19 mouse cellular contexts compared by ENCODE assay signal in genomic region chr2:35342605-35343004, GRCm38 (mm10). TPM values are rescaled to one million over a fixed set of nuclear protein-coding genes. Genes with fewer than 3 reads are reported as not detected.
DNase-seq lines count a peak whose midpoint lies in the region; ATAC-seq lines count a peak whose summit lies in the region.
"Had no signal": no experiment of that assay in that cellular context is flagged by ENCODE, and none has a peak within 500 bp of the region (broad histone marks: within the 10 kb centered on the region; RNA-seq: fewer than 3 reads in every experiment).

No protein-coding gene starts in this region.

- 0 out of 2 replicates have a peak, but pooled peaks have one; percentile 29 for ATAC-seq in monocyte, adult 5-6 weeks (replicated peaks; ENCODE audit: insufficient number of reproducible peaks, low FRiP score, low TSS enrichment, poor library complexity, severe bottlenecking)
- no peak for ATAC-seq in erythroid progenitor cell, adult 5-6 weeks (replicated peaks; ENCODE audit: low FRiP score, poor library complexity, severe bottlenecking)
- ATAC-seq: forebrain, postnatal 0 days; midbrain, embryonic 16.5 days had no signal

- DNase-seq in adrenal gland, postnatal 14 days, result peak; percentile 24
- no peak for DNase-seq in adrenal gland, postnatal 25 days
- DNase-seq in 3134 (ENCODE audit: extremely low read depth, insufficient read length, low spot score) (peak; percentile 50), adipocyte (ENCODE audit: low spot score) (peak; percentile 24)
- DNase-seq in ovary, adult 18-20 months (ENCODE audit: low spot score), result no peak
- DNase-seq in T-cell, adult 2 months (ENCODE audit: low spot score), result no peak
- DNase-seq: adrenal gland, postnatal 36 days; cerebellum, adult 9-11 months; forebrain, postnatal 0 days; gastrocnemius, postnatal 25 days; kidney, adult 11 months; kidney, postnatal 25 days; lung, postnatal 4 days; right cerebral cortex, postnatal 25 days had no signal

RNA-seq across cellular contexts. Expression of gene Stom, which starts 5.8 kb away (rescaled TPM):
- 76.9 and 78.7 TPM in 2 replicates for total RNA-seq in adrenal gland, postnatal 14 days (2021)
- 42.9 and 45.4 TPM in 2 replicates for total RNA-seq in adrenal gland, postnatal 25 days (2021)
- total RNA-seq in monocyte, adult 5-6 weeks (2017), result 53.6 to 72.6 TPM (median 70.6 TPM) in 3 replicates
- total RNA-seq in erythroid progenitor cell, adult 5-6 weeks (2015; ENCODE audit: low replicate concordance), result 563 and 590 TPM in 2 replicates
- total RNA-seq in erythroid progenitor cell, adult 5-6 weeks (2017; ENCODE audit: low replicate concordance), result 638 and 692 TPM in 2 replicates

RNA-seq across cellular contexts. Expression of gene 4930568D16Rik, which starts 24.9 kb away (rescaled TPM):
- not detected in 2 replicates for total RNA-seq in adrenal gland, postnatal 14 days (2021)
- not detected in 2 replicates for total RNA-seq in adrenal gland, postnatal 25 days (2021)
- total RNA-seq in monocyte, adult 5-6 weeks (2017), result not detected in 3 replicates
- not detected in 2 replicates for total RNA-seq in erythroid progenitor cell, adult 5-6 weeks (2015; ENCODE audit: low replicate concordance)
- total RNA-seq in erythroid progenitor cell, adult 5-6 weeks (2017; ENCODE audit: low replicate concordance), result not detected in 2 replicates
- total RNA-seq: adrenal gland, postnatal 36 days; forebrain, postnatal 0 days; gastrocnemius, postnatal 25 days; layer of hippocampus, postnatal 25 days; left cerebral cortex, postnatal 36 days had no signal

RNA-seq across cellular contexts. Expression of gene 4930402F06Rik, which starts 54.4 kb away (rescaled TPM):
- total RNA-seq in adrenal gland, postnatal 14 days (2021), result not detected in 2 replicates
- total RNA-seq in adrenal gland, postnatal 25 days (2021), result not detected in 2 replicates
- not detected in 3 replicates for total RNA-seq in monocyte, adult 5-6 weeks (2017)
- not detected in 2 replicates for total RNA-seq in erythroid progenitor cell, adult 5-6 weeks (2015; ENCODE audit: low replicate concordance)
- total RNA-seq in erythroid progenitor cell, adult 5-6 weeks (2017; ENCODE audit: low replicate concordance), result not detected in 2 replicates
- total RNA-seq: adrenal gland, postnatal 36 days; forebrain, postnatal 0 days; gastrocnemius, postnatal 25 days; layer of hippocampus, postnatal 25 days; left cerebral cortex, postnatal 36 days had no signal

Comparison
In these comparisons a context has a peak if more than half of its experiments do, and no peak if none do; other contexts are left out.
1. DNase-seq: peak in adrenal gland, postnatal 14 days (single experiment), 3134 (single experiment) and adipocyte (single experiment); none in adrenal gland, postnatal 25 days (single experiment), ovary, adult 18-20 months (single experiment) and T-cell, adult 2 months (single experiment).